Mouse (Mus musculus) erythroblast, embryonic 14.5 days (primary cell): Measurements from ENCODE around the gene Bfar.

ENCODE experiments used
- GATA1 ChIP-seq: IDR thresholded peaks from 2 replicates; pipeline ENCODE4 v1.6.1; 2012; ENCODE audit warnings: low read length, inconsistent platforms, mixed read lengths
- TAL1 ChIP-seq: IDR thresholded peaks from 3 replicates; pipeline ENCODE4 v1.6.1; 2012; ENCODE audit warnings: low read length, inconsistent platforms, mixed read lengths

DNA sequence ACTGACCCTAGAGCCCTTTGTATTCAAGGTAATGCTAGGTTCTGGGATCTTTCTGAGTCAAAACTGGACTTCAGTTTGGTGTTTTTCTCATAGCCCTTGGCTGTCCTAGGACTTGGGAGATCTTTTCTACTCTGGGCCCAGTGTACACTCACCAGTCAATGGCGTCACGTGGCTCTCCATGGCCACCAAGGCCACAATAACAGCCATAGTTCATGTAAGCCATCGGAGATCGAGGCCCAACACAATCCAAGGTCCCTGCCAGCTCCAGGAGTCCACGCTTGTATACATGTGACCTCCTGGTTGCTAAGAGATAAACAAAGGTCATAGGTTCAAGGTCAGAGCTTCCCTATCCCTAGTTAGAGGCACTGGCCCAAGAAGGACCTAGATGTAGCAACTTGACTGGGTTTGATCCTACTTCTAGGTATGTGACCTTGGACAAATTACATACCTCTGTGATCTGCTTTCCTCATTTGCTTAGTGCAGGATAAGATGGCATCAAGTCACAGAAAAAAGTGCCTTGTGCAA, 56.2 kb downstream of the Bfar start:
- TF ChIP-seq GATA1 (no peak), TAL1 (no peak)
